ENCODE assay signal across 17 mouse cellular contexts in genomic region chr7:113839431-113839830, GRCm38 (mm10).
"Had no signal": no experiment of that assay in that cellular context is flagged by ENCODE, and none has a peak within 500 bp of the region (broad histone marks: within the 10 kb centered on the region; RNA-seq: fewer than 3 reads in every experiment).

No protein-coding gene starts in this region.

- H3K36me3 ChIP-seq: liver, embryonic 13.5 days; midbrain, embryonic 13.5 days; neural tube, embryonic 12.5 days; neural tube, embryonic 15.5 days had no signal

- H3K27me3 ChIP-seq: liver, embryonic 13.5 days; midbrain, embryonic 13.5 days; neural tube, embryonic 12.5 days; neural tube, embryonic 15.5 days had no signal

- H3K9me3 ChIP-seq: liver, embryonic 13.5 days; midbrain, embryonic 13.5 days; neural tube, embryonic 12.5 days; neural tube, embryonic 15.5 days had no signal

- ATAC-seq: midbrain, embryonic 13.5 days had no signal

- H3K4me1 ChIP-seq: liver, embryonic 13.5 days; midbrain, embryonic 13.5 days; neural tube, embryonic 12.5 days; neural tube, embryonic 15.5 days had no signal

- DNase-seq: kidney, adult 9 months; kidney, postnatal 14 days; kidney, postnatal 4 days; liver, embryonic 13.5 days; lung, adult 2 months; lung, postnatal 14 days; lung, postnatal 4 days; right cerebral cortex, adult 18-20 months; right cerebral cortex, postnatal 14 days; right cerebral cortex, postnatal 4 days; thymus, adult 2 months; thymus, postnatal 14 days; thymus, postnatal 4 days had no signal

- H3K27ac ChIP-seq: liver, embryonic 13.5 days; midbrain, embryonic 13.5 days; neural tube, embryonic 12.5 days; neural tube, embryonic 15.5 days; stomach, postnatal 0 days had no signal

- H3K4me2 ChIP-seq: liver, embryonic 13.5 days; midbrain, embryonic 13.5 days; neural tube, embryonic 12.5 days; neural tube, embryonic 15.5 days had no signal

- H3K4me3 ChIP-seq: liver, embryonic 13.5 days; midbrain, embryonic 13.5 days; neural tube, embryonic 12.5 days; neural tube, embryonic 15.5 days had no signal

- H3K9ac ChIP-seq: liver, embryonic 13.5 days; midbrain, embryonic 13.5 days; neural tube, embryonic 12.5 days; neural tube, embryonic 15.5 days had no signal
